ENCODE assay signal across 8 mouse cellular contexts in the genomic region with DNA sequence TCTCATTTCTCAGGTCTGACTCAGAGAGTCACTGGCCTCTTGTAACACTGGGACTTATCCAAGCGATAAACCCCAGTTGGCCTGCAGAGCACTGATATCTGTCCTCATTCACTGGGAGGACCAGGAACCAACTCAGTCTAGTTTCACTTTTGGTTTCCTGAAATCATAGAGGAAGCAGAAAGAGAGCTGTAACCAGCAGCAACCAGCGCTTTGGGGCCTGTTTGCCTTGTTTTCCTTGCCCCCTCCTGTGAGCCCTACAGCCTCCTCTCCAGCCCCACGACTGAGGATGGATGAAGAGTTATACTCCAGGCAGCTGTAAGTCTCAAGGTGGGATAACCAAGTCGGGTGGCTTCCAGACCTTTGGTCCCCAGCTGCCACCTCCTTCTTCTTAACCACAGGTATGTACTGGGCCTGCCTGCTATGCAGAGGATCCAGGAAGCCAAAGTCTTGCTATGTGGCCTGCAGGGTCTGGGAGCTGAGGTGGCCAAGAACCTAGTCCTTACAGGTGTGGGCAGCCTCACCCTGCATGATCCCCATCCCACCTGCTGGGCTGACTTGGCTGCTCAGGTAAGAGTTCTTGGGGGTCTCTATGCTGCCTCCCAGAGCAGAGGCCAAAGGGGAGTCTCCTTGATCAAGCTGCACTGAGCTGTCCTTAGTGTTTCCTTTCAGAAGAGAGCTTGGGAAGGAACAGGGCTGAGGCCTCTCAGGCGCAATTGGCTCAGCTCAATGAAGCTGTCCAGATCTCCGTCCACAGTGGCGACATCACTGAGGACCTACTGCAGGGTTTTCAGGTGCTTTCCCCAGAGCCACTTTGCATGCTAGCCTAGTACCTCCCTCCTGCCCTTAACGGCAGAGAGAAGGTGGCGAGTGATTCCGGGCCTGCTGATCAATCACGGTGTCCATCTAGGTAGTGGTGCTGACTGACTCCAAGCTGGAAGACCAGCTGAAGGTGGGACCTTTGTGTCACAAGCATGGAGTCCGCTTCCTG. TPM values are rescaled to one million over a fixed set of nuclear protein-coding genes. Genes with fewer than 3 reads are reported as not detected.
DNase-seq lines count a peak whose midpoint lies in the region; ATAC-seq lines count a peak whose summit lies in the region.

A gene (plus strand): TSS at position 107 of the 988 bp plus-strand sequence.

- peak within 1 kb of the TSS; percentile 8; the same call in 1 of the 2 replicates for H3K4me2 ChIP-seq in kidney, embryonic 14.5 days (replicated peaks; ENCODE audit: low read depth, low read length)

- ATAC-seq in kidney, embryonic 14.5 days (ENCODE audit: low FRiP score, low TSS enrichment): no peak

- H3K27me3 ChIP-seq in kidney, embryonic 14.5 days (ENCODE audit: control insufficient read depth, insufficient read depth, low read length): no peaks in the 10 kb centered on the region

- no peak within 1 kb of the TSS for H3K4me3 ChIP-seq in kidney, embryonic 14.5 days (ENCODE audit: low read length)

- no peak for DNase-seq in frontal cortex, adult 2 months (ENCODE audit: extremely low spot score in 1 of 2, low spot score in 1 of 2)
- no peak for DNase-seq in frontal cortex, postnatal 10 days (ENCODE audit: low spot score in 2 of 2)
- peak; percentile 76 for DNase-seq in adipocyte (ENCODE audit: low spot score)
- peak; percentile 97 for DNase-seq in heart, adult 11 months
- peak; percentile 72 for DNase-seq in lung, postnatal 25 days (ENCODE audit: low spot score)
- peak; percentile 34 for DNase-seq in urinary bladder, postnatal 14 days (ENCODE audit: low spot score)
- no peak for DNase-seq in right cerebral cortex, postnatal 10 days (ENCODE audit: low spot score in 2 of 2)

- no peak within 1 kb of the TSS for H3K9ac ChIP-seq in kidney, embryonic 14.5 days (ENCODE audit: low read depth, low read length)

- H3K9me3 ChIP-seq in kidney, embryonic 14.5 days (ENCODE audit: control insufficient read depth, low read length): no peaks in the 10 kb centered on the region

- H3K4me1 ChIP-seq in kidney, embryonic 14.5 days (ENCODE audit: control insufficient read depth, insufficient read depth, low read length): peaks cover 5% of the 10 kb centered on the region

- H3K36me3 ChIP-seq in kidney, embryonic 14.5 days (ENCODE audit: control insufficient read depth, insufficient read depth, low read length): peaks cover 16% of the 10 kb centered on the region; the same call in 1 of the 2 replicates

- H3K27ac ChIP-seq in kidney, embryonic 14.5 days (ENCODE audit: low read depth, low read length): peak within 1 kb of the TSS; percentile 34; the same call in 1 of the 2 replicates

- WGBS in kidney, embryonic 14.5 days: 71% methylated on average over 12 of the region's 12 CpGs

RNA-seq across cellular contexts. Expression of the gene that starts here (rescaled TPM):
- 15.6 and 16.7 TPM in 2 replicates for polyA plus RNA-seq in frontal cortex, adult 2 months (2012; rRNA removed)
- 25.7 and 28.0 TPM in 2 replicates for polyA plus RNA-seq in kidney, embryonic 14.5 days (2014; fragmentation: Nextera tagmentation; extraction: Ambion mirVana)

Comparison
In these comparisons a context has a peak if more than half of its experiments do, and no peak if none do; other contexts are left out.
1. DNase-seq: peak in adipocyte (single experiment), heart, adult 11 months (single experiment), lung, postnatal 25 days (single experiment) and urinary bladder, postnatal 14 days (single experiment); none in frontal cortex, adult 2 months (0 of 2), frontal cortex, postnatal 10 days (0 of 2) and right cerebral cortex, postnatal 10 days (0 of 2).